Mouse (Mus musculus) lung, embryonic 14.5 days (tissue): ENCODE measurements around the gene Hoxb3. TPM values are rescaled to one million over a fixed set of nuclear protein-coding genes. Genes with fewer than 3 reads are reported as not detected.
A peak's percentile ranks its signal among the peaks of the same experiment; 100 is the strongest.

Experiments used
- ATAC-seq: fragments of 200-750 bp; cut with Nextera tagmentation; 2 replicates; pipeline ENCODE4 v1.8.0; 2017; ENCODE audit warnings: mild to moderate bottlenecking, moderate TSS enrichment, moderate library complexity; ENCODE audit not compliant: insufficient read depth
- DNase-seq: peaks from one replicate; pipeline ENCODE4 v3.0.0-alpha.2; 2015
- H3K27ac ChIP-seq: fragments of 300-500 bp; sonication (generic); 2 replicates; pipeline ENCODE4 v1.5.1; 2014; ENCODE audit warnings: low read depth, mild to moderate bottlenecking, moderate library complexity
- H3K27me3 ChIP-seq: fragments of 300-500 bp; sonication (generic); 2 replicates; pipeline ENCODE4 v1.6.1; 2014; ENCODE audit warnings: low read length, control low read depth; ENCODE audit not compliant: insufficient read depth
- H3K36me3 ChIP-seq: fragments of 300-500 bp; sonication (generic); 2 replicates; pipeline ENCODE4 v1.6.1; 2014; ENCODE audit warnings: control low read depth; ENCODE audit not compliant: insufficient read depth
- H3K4me1 ChIP-seq: fragments of 300-500 bp; sonication (generic); 2 replicates; pipeline ENCODE4 v1.6.1; 2014; ENCODE audit warnings: antibody characterized with exemption, control low read depth; ENCODE audit not compliant: insufficient read depth
- H3K4me2 ChIP-seq: fragments of 300-500 bp; sonication (generic); 2 replicates; pipeline ENCODE4 v1.6.1; 2014; ENCODE audit warnings: mild to moderate bottlenecking
- H3K4me3 ChIP-seq: fragments of 300-500 bp; sonication (generic); 2 replicates; pipeline ENCODE4 v1.5.1; 2014; ENCODE audit warnings: low read depth, low read length
- H3K9ac ChIP-seq: fragments of 300-500 bp; sonication (generic); 2 replicates; pipeline ENCODE4 v1.6.1; 2014
- H3K9me3 ChIP-seq: fragments of 300-500 bp; sonication (generic); 2 replicates; pipeline ENCODE4 v1.6.1; 2016; ENCODE audit warnings: low read depth, low read length, control low read depth
- CTCF ChIP-seq: IDR thresholded peaks from 2 replicates; pipeline ENCODE4 v1.5.1; 2016; ENCODE audit warnings: antibody characterized with exemption, low read depth
- WGBS: fragments of 180-500 bp; shearing (Covaris S2); extraction: QIAGEN DNeasy Blood & Tissue Kit; methylation state at CpG from one replicate; pipeline ENCODE4 v1.1.7; 2014; 5-methylcytosine and 5-hydroxymethylcytosine counted together
- polyA plus RNA-seq: library from polyadenylated mRNA; unstranded; fragments of >200 nt; fragmentation: Nextera tagmentation; extraction: Ambion mirVana; gene quantifications from 2 replicates; pipeline ENCODE4 v1.2.1, GENCODE M21; 2014

Hoxb3 gene
- polyA plus RNA-seq, 1 experiment from 2014 or later, result 6.3 TPM

DNA sequence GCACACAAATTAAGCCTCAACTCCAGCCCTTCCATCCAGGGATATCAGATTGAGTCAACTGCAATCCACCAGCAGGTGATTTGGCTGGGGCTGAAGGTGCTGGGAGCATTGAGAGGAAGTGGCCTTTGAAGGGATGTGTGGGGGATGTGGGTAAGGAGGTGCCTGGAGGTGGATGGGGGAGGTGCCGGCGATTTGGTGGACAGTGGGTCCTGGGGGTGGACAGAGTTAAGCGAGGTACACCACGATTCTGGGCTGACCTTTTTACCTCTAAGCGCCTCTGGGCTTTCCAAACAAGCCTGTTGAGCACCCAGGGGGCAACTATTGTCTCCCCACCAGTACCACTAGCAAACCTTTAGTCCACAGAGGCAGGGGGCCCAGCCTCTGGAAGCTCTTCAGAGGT, 45.6 kb downstream of the Hoxb3 start:
- 41% methylated on average over 5 of the region's 5 CpGs for WGBS
- no peak overlapping the region for H3K4me3 ChIP-seq
- H3K36me3 ChIP-seq, result no peaks in the 10 kb centered on the region
- ATAC-seq (no peak), DNase-seq (no peak)
- H3K9ac ChIP-seq, result no peak overlapping the region
- H3K4me1 ChIP-seq, result peaks cover 15% of the 10 kb centered on the region
- TF ChIP-seq CTCF, result no peak
- no peak overlapping the region for H3K4me2 ChIP-seq
- no peaks in the 10 kb centered on the region for H3K9me3 ChIP-seq
- no peak overlapping the region for H3K27ac ChIP-seq
- H3K27me3 ChIP-seq, result peaks cover 32% of the 10 kb centered on the region

DNA sequence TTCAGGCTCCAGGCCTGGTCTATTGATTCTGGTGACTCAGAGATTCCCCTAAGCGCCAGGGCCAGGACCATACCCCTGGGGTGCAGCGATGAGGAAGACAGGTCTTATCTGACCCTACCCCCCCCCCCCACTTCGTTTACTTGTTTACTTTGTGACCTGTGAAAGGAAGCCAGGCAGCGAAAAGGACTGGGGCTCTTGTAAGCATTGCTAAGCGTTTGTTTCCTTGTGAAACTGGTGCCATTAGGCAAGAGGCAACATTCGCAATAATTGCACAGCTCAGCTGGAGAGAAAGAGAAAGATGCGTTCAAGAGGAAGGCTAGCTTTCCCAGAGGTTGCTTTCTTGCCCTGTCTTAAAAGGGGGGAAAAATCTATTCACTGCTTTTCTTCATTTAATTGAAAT, 46.0 kb downstream of the Hoxb3 start:
- Histone ChIP-seq H3K27ac (no peak overlapping the region), H3K4me3 (no peak overlapping the region), H3K4me2 (no peak overlapping the region), H3K36me3 (no peaks in the 10 kb centered on the region), H3K27me3 (peaks cover 32% of the 10 kb centered on the region), H3K4me1 (peaks cover 15% of the 10 kb centered on the region), H3K9me3 (no peaks in the 10 kb centered on the region), H3K9ac (no peak overlapping the region)
- DNase-seq (no peak), ATAC-seq (no peak)
- TF ChIP-seq CTCF, result no peak
- 48% methylated on average over 7 of the region's 7 CpGs for WGBS

DNA sequence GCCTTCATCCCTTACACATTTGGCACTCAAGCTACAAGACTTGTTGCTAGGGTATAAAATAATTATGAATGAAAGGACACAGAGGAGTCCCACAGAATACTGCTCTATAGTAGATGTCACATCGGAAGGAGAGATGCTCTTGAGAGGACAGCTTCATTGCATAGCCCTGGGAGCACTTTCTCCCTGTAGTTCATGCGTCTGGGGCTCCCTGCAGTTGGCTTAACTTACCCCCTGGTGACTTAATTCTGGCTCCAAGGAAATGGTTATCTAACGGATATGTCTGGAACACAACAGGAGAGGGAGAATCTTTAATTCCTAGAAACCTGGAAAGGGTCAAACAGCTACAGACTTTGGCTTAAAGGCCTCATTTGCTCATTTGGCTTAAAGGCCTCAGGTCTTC, 48.6 kb downstream of the Hoxb3 start:
- Histone ChIP-seq H3K4me1 (peaks cover 11% of the 10 kb centered on the region), H3K4me3 (no peak overlapping the region), H3K36me3 (no peaks in the 10 kb centered on the region), H3K27me3 (peaks cover 10% of the 10 kb centered on the region; the same call in 1 of the 2 replicates), H3K4me2 (no peak overlapping the region), H3K9me3 (no peaks in the 10 kb centered on the region), H3K27ac (no peak overlapping the region), H3K9ac (no peak overlapping the region)
- no peak for TF ChIP-seq CTCF
- DNase-seq, result no peak
- 25% methylated on average over 3 of the region's 3 CpGs for WGBS
- ATAC-seq, result no peak

DNA sequence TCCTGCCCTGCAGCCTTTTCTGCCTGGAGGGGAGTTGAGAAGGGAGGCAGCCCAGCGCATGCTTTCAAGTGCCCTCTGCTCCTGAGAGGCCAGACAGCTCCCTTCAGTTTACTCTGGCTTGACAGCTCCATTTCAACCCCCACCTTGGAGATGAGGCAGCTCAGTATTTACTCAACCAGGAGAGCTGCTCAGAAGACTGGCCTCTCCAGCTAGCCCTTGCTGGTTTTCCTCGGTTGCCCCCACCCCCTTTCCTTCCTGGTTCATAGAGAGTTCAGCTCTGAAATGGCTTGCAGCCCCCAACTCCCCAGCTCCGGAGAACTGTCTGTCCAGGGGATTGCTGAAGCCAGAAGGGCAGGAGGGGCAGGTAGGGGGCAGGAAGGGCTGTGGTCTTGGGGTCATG, 49.4 kb downstream of the Hoxb3 start:
- Histone ChIP-seq H3K27me3 (peaks cover 4% of the 10 kb centered on the region; the same call in 1 of the 2 replicates), H3K4me1 (peaks cover 11% of the 10 kb centered on the region), H3K36me3 (no peaks in the 10 kb centered on the region), H3K4me2 (peak overlapping the region; percentile 16; the same call in 1 of the 2 replicates), H3K9me3 (no peaks in the 10 kb centered on the region), H3K9ac (no peak overlapping the region), H3K27ac (peak overlapping the region; percentile 3; the same call in 1 of the 2 replicates), H3K4me3 (no peak overlapping the region)
- TF ChIP-seq CTCF, result no peak
- DNase-seq (peak; percentile 62), ATAC-seq (peak; percentile 58; the same call in 1 of the 2 replicates)
- WGBS, result 5% methylated on average over 3 of the region's 3 CpGs

DNA sequence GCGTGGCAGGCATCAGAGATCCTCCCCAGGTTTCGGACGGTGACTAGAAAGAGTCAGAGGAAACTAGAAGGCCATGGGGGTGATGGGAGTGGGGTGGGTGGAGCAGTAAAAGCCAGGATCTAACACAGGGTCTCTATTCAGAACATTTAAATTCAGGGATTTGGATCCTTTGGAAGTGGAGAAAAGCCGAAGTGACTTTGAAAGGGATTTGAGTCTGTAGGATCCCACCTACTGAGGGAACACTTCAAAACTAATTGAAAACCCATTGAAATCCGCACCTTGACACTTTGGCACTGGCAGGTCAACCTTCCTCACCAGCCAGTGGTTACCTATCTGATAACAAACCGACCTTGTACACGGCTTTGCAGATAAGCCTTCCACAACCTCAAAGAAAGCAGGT, 51.7 kb downstream of the Hoxb3 start:
- no peak for TF ChIP-seq CTCF

DNA sequence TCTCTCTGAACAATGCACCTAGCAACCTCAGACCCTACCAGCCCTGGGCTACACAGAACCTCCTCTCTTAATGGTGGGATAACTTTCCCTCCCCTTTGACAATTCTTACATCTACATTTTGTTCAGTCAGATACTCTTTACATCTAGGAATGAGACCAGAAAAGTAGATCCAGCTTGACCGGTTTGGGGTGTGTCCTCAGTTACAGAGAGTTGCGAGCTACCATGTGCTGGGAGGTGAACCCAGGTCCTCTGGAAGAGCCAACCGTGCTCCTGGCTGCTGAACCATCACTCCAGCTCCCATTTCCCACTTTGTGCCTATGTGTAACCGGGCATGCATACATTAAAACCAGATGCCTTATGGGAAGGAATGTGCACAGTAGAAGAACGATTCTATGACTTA, 60.3 kb downstream of the Hoxb3 start:
- 61% methylated on average over 5 of the region's 5 CpGs for WGBS
- no peaks in the 10 kb centered on the region for H3K36me3 ChIP-seq
- no peak overlapping the region for H3K4me3 ChIP-seq
- H3K9ac ChIP-seq, result no peak overlapping the region
- DNase-seq (no peak), ATAC-seq (no peak)
- peaks cover 10% of the 10 kb centered on the region; the same call in 1 of the 2 replicates for H3K4me1 ChIP-seq
- no peak overlapping the region for H3K4me2 ChIP-seq
- H3K27ac ChIP-seq, result no peak overlapping the region
- H3K27me3 ChIP-seq, result no peaks in the 10 kb centered on the region
- TF ChIP-seq CTCF, result no peak
- no peaks in the 10 kb centered on the region for H3K9me3 ChIP-seq

More for the DNA sequence above, 51.7 kb downstream of the Hoxb3 start:
- no peak overlapping the region for H3K4me2 ChIP-seq
- H3K27me3 ChIP-seq, result no peaks in the 10 kb centered on the region
- H3K27ac ChIP-seq, result no peak overlapping the region
- DNase-seq (no peak), ATAC-seq (no peak)
- WGBS, result 44% methylated on average over 7 of the region's 7 CpGs
- H3K4me1 ChIP-seq, result peaks cover 11% of the 10 kb centered on the region
- H3K4me3 ChIP-seq, result no peak overlapping the region
- no peak overlapping the region for H3K9ac ChIP-seq
- no peaks in the 10 kb centered on the region for H3K36me3 ChIP-seq
- no peaks in the 10 kb centered on the region for H3K9me3 ChIP-seq

DNA sequence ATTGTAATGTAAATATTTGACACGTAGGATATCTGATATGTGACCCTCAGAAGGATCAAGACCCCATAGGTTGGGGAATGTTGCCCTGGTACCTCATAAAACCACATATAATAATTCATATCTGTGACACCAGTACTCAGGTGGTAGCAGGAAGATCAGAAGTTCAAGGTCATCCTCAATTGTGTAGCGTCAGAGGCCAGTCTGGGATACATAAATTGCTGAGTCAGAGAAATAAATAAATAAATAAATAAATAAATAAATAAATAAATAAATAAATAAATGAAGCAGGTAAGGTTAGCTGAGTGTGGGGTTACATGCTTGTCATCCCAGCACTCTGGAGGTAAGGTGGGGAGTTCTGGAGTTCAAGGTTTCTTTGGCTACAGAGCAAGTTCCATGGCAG, 64.5 kb downstream of the Hoxb3 start:
- no peak for ATAC-seq

More for the DNA sequence above, 64.5 kb downstream of the Hoxb3 start:
- 79% methylated on average over 2 of the region's 2 CpGs for WGBS
- Histone ChIP-seq H3K9ac (no peak overlapping the region), H3K27me3 (no peaks in the 10 kb centered on the region), H3K36me3 (no peaks in the 10 kb centered on the region), H3K4me1 (0 out of 2 replicates have a peak, but pooled peaks cover under 1% of the 10 kb centered on the region), H3K27ac (no peak overlapping the region), H3K4me2 (no peak overlapping the region), H3K9me3 (no peaks in the 10 kb centered on the region), H3K4me3 (no peak overlapping the region)
- DNase-seq, result no peak
- no peak for TF ChIP-seq CTCF
